Mouse (Mus musculus) heart, embryonic 10.5 days (tissue): ENCODE results near the gene Rsu1. TPM values are rescaled to one million over a fixed set of nuclear protein-coding genes. Genes with fewer than 3 reads are reported as not detected.

Experiments used
- DNase-seq: peaks from one replicate; pipeline ENCODE4 v3.0.0-alpha.2; 2017; ENCODE audit warnings: low spot score
- H3K27ac ChIP-seq: fragments of 300-500 bp; sonication (generic); 2 replicates; pipeline ENCODE4 v1.5.1; 2016; ENCODE audit warnings: mild to moderate bottlenecking
- H3K27me3 ChIP-seq: fragments of 300-500 bp; sonication (generic); 2 replicates; pipeline ENCODE4 v1.6.1; 2016; ENCODE audit warnings: mild to moderate bottlenecking; ENCODE audit not compliant: poor library complexity, insufficient read depth, severe bottlenecking
- H3K36me3 ChIP-seq: fragments of 300-500 bp; sonication (generic); 2 replicates; pipeline ENCODE4 v1.6.1; 2016; ENCODE audit warnings: mild to moderate bottlenecking, moderate library complexity
- H3K4me1 ChIP-seq: fragments of 300-500 bp; sonication (generic); 2 replicates; pipeline ENCODE4 v1.6.1; 2016; ENCODE audit warnings: mild to moderate bottlenecking
- H3K4me3 ChIP-seq: fragments of 300-500 bp; sonication (generic); 2 replicates; pipeline ENCODE4 v1.5.1; 2016; ENCODE audit warnings: mild to moderate bottlenecking, moderate library complexity
- H3K9me3 ChIP-seq: fragments of 300-500 bp; sonication (generic); 2 replicates; pipeline ENCODE4 v1.6.1; 2016; ENCODE audit warnings: mild to moderate bottlenecking, moderate library complexity
- WGBS: fragments of 180-500 bp; shearing (Covaris S2); methylation state at CpG from one replicate; pipeline ENCODE4 v1.1.7; 2016; 5-methylcytosine and 5-hydroxymethylcytosine counted together
- polyA plus RNA-seq: library from polyadenylated mRNA; unstranded; fragments of >200 nt; fragmentation: Nextera tagmentation; extraction: Ambion mirVana; gene quantifications from 2 replicates; pipeline ENCODE4 v1.2.1, GENCODE M21; 2016

Rsu1 gene
- polyA plus RNA-seq, 1 experiment from 2014 or later, result 130 TPM

GRCm38 (mm10) chr2:13072243-13072642 lies 199.0 kb downstream of the Rsu1 start:
- Histone ChIP-seq H3K4me1 (no peaks in the 10 kb centered on the region), H3K4me3 (no peak overlapping the region), H3K36me3 (peaks cover 6% of the 10 kb centered on the region; the same call in 1 of the 2 replicates), H3K27me3 (no peaks in the 10 kb centered on the region), H3K27ac (no peak overlapping the region), H3K9me3 (no peaks in the 10 kb centered on the region)
- DNase-seq, result no peak

- H3K9me3 ChIP-seq, result no peaks in the 10 kb centered on the region
- H3K27ac ChIP-seq, result no peak overlapping the region
- no peaks in the 10 kb centered on the region for H3K36me3 ChIP-seq
- H3K4me1 ChIP-seq, result no peaks in the 10 kb centered on the region
- no peaks in the 10 kb centered on the region for H3K27me3 ChIP-seq
- no peak overlapping the region for H3K4me3 ChIP-seq
- no peak for DNase-seq
- 87% methylated on average over 5 of the region's 5 CpGs for WGBS
Measured at GRCm38 (mm10) chr2:13060426-13061170, 210.6 kb downstream of the Rsu1 start.

GRCm38 (mm10) chr2:13048649-13049048 lies 222.6 kb downstream of the Rsu1 start:
- DNase-seq, result no peak
- 80% methylated on average over 6 of the region's 6 CpGs for WGBS
- no peaks in the 10 kb centered on the region for H3K27me3 ChIP-seq
- H3K27ac ChIP-seq, result no peak overlapping the region
- no peak overlapping the region for H3K4me3 ChIP-seq
- H3K9me3 ChIP-seq, result no peaks in the 10 kb centered on the region
- no peaks in the 10 kb centered on the region for H3K4me1 ChIP-seq
- no peaks in the 10 kb centered on the region for H3K36me3 ChIP-seq

- 76% methylated on average over 4 of the region's 4 CpGs for WGBS
- H3K4me1 ChIP-seq, result no peaks in the 10 kb centered on the region
- no peak for DNase-seq
Measured at GRCm38 (mm10) chr2:13044555-13044954, 226.7 kb downstream of the Rsu1 start.

DNA sequence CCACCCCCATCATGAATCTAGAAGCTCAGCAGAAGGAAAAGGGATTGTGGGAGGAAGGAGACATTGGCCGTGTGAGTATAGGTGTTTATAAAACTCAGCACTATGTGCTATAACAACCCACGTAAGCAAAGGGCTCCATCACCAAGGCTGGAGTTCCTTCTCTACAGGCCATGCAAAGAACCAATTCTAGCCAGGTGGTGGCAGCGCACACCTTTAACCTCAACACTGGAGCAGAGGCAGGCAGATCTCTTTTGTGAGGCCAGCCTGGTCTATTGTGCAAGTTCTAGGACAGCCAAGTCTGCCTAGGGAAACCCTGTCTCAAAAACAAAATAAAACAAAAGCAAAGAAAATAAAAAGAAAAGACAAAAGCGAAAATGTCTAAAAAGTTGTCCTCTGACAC lies 231.4 kb downstream of the Rsu1 start:
- DNase-seq, result no peak
- Histone ChIP-seq H3K36me3 (no peaks in the 10 kb centered on the region), H3K9me3 (no peaks in the 10 kb centered on the region)

More at GRCm38 (mm10) chr2:13044555-13044954, 226.7 kb downstream of the Rsu1 start:
- no peaks in the 10 kb centered on the region for H3K27me3 ChIP-seq
- no peak overlapping the region for H3K27ac ChIP-seq
- no peaks in the 10 kb centered on the region for H3K9me3 ChIP-seq
- H3K4me3 ChIP-seq, result no peak overlapping the region
- no peaks in the 10 kb centered on the region for H3K36me3 ChIP-seq

DNA sequence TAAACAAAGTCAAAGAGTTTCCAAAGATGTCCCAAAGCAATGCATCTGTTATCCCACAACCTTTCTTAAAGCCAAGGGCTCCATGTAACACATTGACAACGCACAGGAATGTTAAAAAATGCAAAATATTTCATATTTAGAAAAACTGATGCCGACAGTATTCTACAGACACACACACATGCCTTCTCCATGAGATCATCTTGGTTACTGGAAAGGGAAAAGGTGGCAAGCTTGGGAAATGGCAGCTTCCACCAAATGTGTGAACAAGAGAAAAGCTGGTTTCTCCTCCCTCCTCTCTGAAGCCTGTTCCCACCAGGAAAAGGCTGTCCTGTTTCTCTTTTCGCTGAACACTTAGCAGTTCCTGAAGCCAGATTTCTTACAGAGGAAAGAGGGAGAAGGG lies 232.4 kb downstream of the Rsu1 start:
- H3K9me3 ChIP-seq, result no peaks in the 10 kb centered on the region
- no peak overlapping the region for H3K4me3 ChIP-seq
- H3K4me1 ChIP-seq, result no peaks in the 10 kb centered on the region
- H3K36me3 ChIP-seq, result no peaks in the 10 kb centered on the region
- H3K27me3 ChIP-seq, result no peaks in the 10 kb centered on the region
- WGBS, result 65% methylated on average over 3 of the region's 3 CpGs
- DNase-seq, result no peak
- H3K27ac ChIP-seq, result no peak overlapping the region

More for the DNA sequence above, 231.4 kb downstream of the Rsu1 start:
- 85% methylated on average over 4 of the region's 4 CpGs for WGBS
- no peak overlapping the region for H3K27ac ChIP-seq
- no peaks in the 10 kb centered on the region for H3K4me1 ChIP-seq
- no peak overlapping the region for H3K4me3 ChIP-seq
- no peaks in the 10 kb centered on the region for H3K27me3 ChIP-seq

Other genes starting within 250 kb of the Rsu1 start
- gene Cubn, start 220.4 kb upstream of the Rsu1 start, polyA plus RNA-seq, result 0.32 and 0.34 TPM in 2 replicates